Mouse (Mus musculus) frontal cortex, adult 2 months (tissue): Measurements from ENCODE around the gene Lamtor4. TPM values are rescaled to one million over a fixed set of nuclear protein-coding genes. Genes with fewer than 3 reads are reported as not detected.

Experiments
- DNase-seq, 2 experiments: peaks; one replicate each; pipeline ENCODE4 v3.0.0; 2022; ENCODE audit warnings: low spot score in 1 of 2; ENCODE audit errors: extremely low spot score in 1 of 2
- polyA plus RNA-seq: library from polyadenylated mRNA; depleted of rRNA; stranded (reverse); fragments of >200 nt; gene quantifications from 2 replicates; pipeline ENCODE4 v1.2.3, GENCODE M21; 2012; rRNA removed

Gene Lamtor4
- polyA plus RNA-seq, 1 experiment, result 155 TPM

DNA sequence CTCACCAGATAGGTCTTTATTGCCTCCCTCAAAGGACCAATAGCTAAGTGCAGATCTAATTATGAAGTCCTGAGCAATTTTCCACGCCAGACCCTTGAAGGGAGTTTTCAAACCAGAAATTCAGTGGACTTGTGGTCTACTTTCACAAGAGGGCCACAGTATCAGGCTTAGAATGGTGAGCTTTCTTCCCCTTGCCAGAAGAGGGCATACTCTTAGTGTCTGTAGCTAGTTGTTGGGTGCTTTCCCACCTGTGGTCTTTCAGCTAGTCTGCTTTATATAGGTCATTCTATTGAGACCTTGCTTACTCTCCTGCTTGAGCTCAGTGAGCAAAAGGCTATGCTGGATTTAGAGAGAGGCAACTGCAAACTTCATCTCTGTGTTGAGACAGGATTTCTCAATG, 28.3 kb downstream of the Lamtor4 start:
- no peak for DNase-seq

DNA sequence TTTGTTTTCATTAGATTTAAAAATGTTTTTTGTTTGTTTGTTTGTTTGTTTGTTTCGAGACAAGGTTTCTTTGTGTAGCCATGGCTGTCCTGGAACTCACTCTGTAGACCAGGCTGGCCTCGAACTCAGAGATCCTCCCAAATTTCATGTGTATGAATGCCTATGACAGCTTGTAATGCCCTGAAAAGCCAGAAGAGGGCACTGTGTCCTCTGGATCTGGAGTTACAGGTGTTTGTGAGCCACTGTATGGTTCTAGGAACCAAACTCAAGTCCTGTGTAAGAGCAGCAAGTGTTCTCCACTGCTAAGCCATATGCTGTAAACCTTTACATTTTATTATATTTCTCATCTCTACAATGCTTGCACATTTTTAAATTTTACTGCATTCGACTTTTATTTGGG, 32.6 kb downstream of the Lamtor4 start:
- DNase-seq, result no peak

GRCm38 (mm10) chr5:138291638-138292037, 36.4 kb downstream of the Lamtor4 start:
- DNase-seq, result no peak

DNA sequence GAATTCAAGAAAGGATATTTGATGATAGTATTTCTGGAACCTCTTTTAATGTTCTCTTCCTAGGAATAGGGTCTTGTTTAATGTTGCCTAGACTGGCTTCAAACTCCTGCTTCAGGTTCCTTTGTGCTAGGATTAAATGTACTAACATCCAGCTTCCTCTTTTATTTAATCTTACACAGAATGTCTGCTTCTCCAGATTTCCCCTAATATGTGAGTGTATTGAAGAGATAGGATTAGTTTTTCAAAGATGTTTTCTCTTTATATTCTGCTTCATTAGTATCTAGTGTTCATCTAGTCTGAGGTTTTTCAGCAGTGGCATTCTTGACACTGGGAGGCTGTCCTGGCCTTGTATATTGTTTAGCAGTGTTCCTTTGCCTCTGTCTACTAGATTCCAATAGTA, 38.9 kb downstream of the Lamtor4 start:
- no peak for DNase-seq

DNA sequence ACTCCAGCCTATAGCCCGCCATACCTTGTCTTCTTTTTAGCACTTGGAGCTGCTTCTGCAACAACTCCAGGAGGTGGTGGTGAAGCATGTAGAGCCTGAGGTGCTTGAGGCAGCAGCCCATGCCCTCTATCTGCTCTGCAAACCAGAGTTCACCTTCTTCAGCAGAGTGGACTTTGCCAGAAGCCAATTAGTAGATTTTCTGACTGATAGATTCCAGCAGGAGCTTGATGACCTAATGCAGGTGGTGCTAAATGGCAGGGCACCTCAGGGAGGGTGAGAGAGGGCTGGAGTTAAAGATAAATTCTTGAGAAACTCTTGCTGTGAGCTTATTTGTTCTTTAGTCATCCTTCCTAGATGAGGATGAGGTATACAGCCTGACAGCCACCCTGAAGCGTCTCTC, 44.3 kb downstream of the Lamtor4 start:
- no peak for DNase-seq

Other genes with a start within 250 kb of the Lamtor4 start
- not detected in 2 replicates for gene Smok3a, start 234.2 kb upstream of the Lamtor4 start, polyA plus RNA-seq
- not detected in 2 replicates for gene Smok3b, start 234.1 kb upstream of the Lamtor4 start, polyA plus RNA-seq
- not detected in 2 replicates for gene Smok3c, start 202.3 kb upstream of the Lamtor4 start, polyA plus RNA-seq
- 14.8 and 16.3 TPM in 2 replicates for gene Zkscan1, start 170.4 kb upstream of the Lamtor4 start, polyA plus RNA-seq
- gene Zscan21, start 138.6 kb upstream of the Lamtor4 start, polyA plus RNA-seq, result 18.0 and 21.2 TPM in 2 replicates
- 3.7 and 6.0 TPM in 2 replicates for gene Zfp113, start 99.7 kb upstream of the Lamtor4 start, polyA plus RNA-seq
- 126 and 149 TPM in 2 replicates for gene Cops6, start 94.4 kb upstream of the Lamtor4 start, polyA plus RNA-seq
- 26.1 and 29.6 TPM in 2 replicates for gene Ap4m1, start 83.5 kb upstream of the Lamtor4 start, polyA plus RNA-seq
- gene Mcm7, start 83.1 kb upstream of the Lamtor4 start, polyA plus RNA-seq, result 28.7 and 30.1 TPM in 2 replicates
- gene Taf6, start 68.0 kb upstream of the Lamtor4 start, polyA plus RNA-seq, result 56.8 and 58.4 TPM in 2 replicates
- 16.0 and 16.1 TPM in 2 replicates for gene Cnpy4, start 68.0 kb upstream of the Lamtor4 start, polyA plus RNA-seq
- gene Mblac1, start 61.2 kb upstream of the Lamtor4 start, polyA plus RNA-seq, result 7.2 and 7.5 TPM in 2 replicates
- not detected in 2 replicates for gene Nxpe5, start 29.6 kb upstream of the Lamtor4 start, polyA plus RNA-seq
- gene BC037034, start 8.6 kb downstream of the Lamtor4 start, polyA plus RNA-seq, result 88.8 TPM in 2 replicates
- gene Gal3st4, start 17.4 kb downstream of the Lamtor4 start, polyA plus RNA-seq, result 3.4 and 4.1 TPM in 2 replicates
- gene Gm43720, start 24.5 kb downstream of the Lamtor4 start, polyA plus RNA-seq, result 0.14 TPM in 1 of 2 replicates, not detected in the other
- gene Gpc2, start 24.5 kb downstream of the Lamtor4 start, polyA plus RNA-seq, result 10.9 and 11.3 TPM in 2 replicates
- gene Stag3, start 24.8 kb downstream of the Lamtor4 start, polyA plus RNA-seq, result 5.2 and 5.3 TPM in 2 replicates
- 0.14 and 0.19 TPM in 2 replicates for gene Pvrig, start 86.5 kb downstream of the Lamtor4 start, polyA plus RNA-seq
- 20.4 TPM in 2 replicates for gene Zfp157, start 186.0 kb downstream of the Lamtor4 start, polyA plus RNA-seq